Mouse (Mus musculus): ENCODE data around the gene Tspoap1. TPM values are rescaled to one million over a fixed set of nuclear protein-coding genes. Genes with fewer than 3 reads are reported as not detected.

Tspoap1 gene
- polyA plus RNA-seq, 1 experiment: 50.9 TPM

DNA sequence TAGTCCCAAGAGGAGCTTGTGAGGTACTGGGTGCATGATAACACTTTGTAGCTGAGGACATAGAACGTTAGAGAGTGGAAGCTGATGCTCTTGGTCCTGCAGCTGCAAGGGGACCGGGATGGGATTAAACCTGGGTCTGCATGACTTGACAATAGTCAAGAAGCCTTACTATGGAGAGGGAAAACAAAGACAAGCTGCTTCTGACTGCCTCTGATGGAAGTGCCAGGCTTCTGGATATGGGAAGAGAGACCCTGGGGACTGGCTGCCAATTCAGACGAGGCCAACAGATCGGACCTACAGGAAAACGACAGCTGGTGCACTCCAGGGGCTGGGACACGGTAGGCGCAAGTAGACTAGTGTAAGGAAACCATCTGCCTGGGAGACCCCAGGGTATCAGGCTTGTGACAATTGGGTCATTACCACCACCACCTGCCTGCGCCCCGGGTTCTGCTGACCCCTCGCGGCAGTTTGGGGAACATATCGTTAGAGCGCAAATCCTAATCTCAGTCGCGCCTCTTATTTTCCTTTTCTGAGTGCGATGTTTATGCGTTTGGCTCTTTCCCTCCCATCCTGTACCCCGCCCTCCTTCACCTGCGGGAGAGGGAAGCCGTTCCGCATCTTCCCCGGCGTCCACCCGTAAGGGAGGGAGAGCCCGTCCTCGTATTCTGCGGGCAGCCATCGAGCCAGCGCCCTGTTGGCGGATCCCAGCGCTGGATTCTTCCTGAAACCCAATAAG lies 56.5 kb downstream of the Tspoap1 start:
- WGBS: 5% methylated on average over 31 of the region's 31 CpGs
- TF ChIP-seq POLR2A (IDR thresholded peaks at IDR 0.05; ENCODE audit: borderline replicate concordance, control insufficient read depth, low read depth, low read length) (no peak), CTCF (IDR thresholded peaks at IDR 0.05; ENCODE audit: control insufficient read depth, insufficient read depth, low read length) (peak; percentile 78)
- no peak overlapping the region for H3K4me3 ChIP-seq (replicated peaks; ENCODE audit: control insufficient read depth, low read depth, low read length)
- H3K27ac ChIP-seq (ENCODE audit: control insufficient read depth, insufficient read depth, low read depth, low read length, poor library complexity): no peak overlapping the region
- H3K4me1 ChIP-seq (ENCODE audit: control insufficient read depth, insufficient read depth, low read length): no peaks in the 10 kb centered on the region

DNA sequence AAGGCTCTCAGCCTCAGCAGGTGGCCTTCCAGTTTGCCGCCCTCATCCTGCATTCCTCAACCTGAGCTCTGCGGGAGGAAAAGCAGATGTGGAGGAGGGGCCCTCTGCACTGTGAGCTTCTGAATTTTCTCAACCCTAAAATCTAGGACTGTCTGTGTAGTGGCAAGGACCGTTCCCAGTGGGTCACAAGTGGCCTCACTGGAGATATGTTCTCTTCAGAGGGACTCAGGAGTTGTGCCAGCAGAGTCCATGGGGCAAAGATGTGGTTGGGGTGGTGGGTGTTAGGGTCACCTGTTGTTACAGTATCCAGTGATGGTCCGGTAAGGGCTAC lies 57.1 kb downstream of the Tspoap1 start:
- WGBS: 31% methylated on average over 4 of the region's 4 CpGs
- TF ChIP-seq POLR2A (IDR thresholded peaks at IDR 0.05; ENCODE audit: borderline replicate concordance, control insufficient read depth, low read depth, low read length): no peak
- TF ChIP-seq CTCF (IDR thresholded peaks at IDR 0.05; ENCODE audit: control insufficient read depth, insufficient read depth, low read length): no peak
- H3K4me3 ChIP-seq (replicated peaks; ENCODE audit: control insufficient read depth, low read depth, low read length): no peak overlapping the region
- H3K27ac ChIP-seq (ENCODE audit: control insufficient read depth, insufficient read depth, low read depth, low read length, poor library complexity): no peak overlapping the region
- H3K4me1 ChIP-seq (ENCODE audit: control insufficient read depth, insufficient read depth, low read length): no peaks in the 10 kb centered on the region

DNA sequence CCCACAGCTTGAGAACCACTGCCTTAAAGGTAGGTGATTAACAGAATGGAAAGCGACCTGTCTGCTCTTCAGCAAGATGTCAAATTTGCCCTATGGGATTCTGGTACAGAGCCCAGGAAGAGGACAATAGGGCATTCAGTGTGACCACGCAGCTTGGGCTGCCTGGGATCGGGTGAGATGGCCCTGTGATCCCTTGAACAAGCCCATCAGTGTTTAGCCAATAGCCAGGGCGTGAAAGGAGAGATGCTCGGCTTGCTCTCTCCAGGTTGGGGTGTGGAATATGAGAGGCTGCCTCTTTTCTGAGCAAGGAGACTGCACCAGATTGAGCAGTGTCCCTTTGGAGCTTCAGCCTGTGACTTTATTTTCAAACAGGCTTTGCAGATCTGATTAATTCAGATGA lies 61.2 kb downstream of the Tspoap1 start:
- Histone ChIP-seq H3K4me1 (ENCODE audit: control insufficient read depth, insufficient read depth, low read length) (no peaks in the 10 kb centered on the region), H3K4me3 (replicated peaks; ENCODE audit: control insufficient read depth, low read depth, low read length) (no peak overlapping the region), H3K27ac (ENCODE audit: control insufficient read depth, insufficient read depth, low read depth, low read length, poor library complexity) (no peak overlapping the region)
- 71% methylated on average over 5 of the region's 5 CpGs for WGBS
- TF ChIP-seq POLR2A (IDR thresholded peaks at IDR 0.05; ENCODE audit: borderline replicate concordance, control insufficient read depth, low read depth, low read length): no peak
- TF ChIP-seq CTCF (IDR thresholded peaks at IDR 0.05; ENCODE audit: control insufficient read depth, insufficient read depth, low read length): no peak

DNA sequence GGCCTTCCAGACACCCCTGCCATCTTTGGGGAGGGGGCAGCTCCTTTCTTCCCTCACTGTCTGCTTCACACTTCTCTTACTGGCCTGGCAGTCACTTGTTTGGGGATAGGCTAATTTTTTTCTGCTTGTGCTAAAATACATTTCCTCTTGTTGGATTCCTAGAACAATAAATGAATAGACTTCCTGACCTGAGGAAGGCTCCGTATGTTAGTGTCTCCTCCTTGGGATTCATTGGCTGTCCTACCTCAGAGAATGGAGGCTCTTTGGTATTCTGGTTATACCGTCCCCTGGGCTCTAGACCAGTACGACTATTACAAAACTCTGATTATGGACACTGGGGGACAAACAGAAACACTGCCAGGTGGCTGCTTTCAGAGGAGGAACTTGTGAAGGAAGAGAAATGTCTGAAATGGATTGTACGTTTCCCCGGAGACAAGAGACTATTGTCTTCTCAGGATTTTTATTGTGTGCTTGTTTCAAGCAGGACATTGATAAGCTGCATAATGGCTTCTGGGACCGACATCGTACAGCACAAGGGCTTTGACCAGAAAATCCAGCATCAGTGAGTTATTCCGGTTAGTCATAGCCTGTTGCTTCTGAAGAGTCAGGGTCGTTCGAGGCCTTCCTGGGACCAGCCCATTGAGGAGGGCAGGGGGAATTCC lies 68.0 kb downstream of the Tspoap1 start, which contains the start of gene Lpo:
TSS of gene Lpo (minus strand) at position 51 of the 662 bp plus-strand sequence.
- no peak within 1 kb of the TSS for H3K4me3 ChIP-seq (replicated peaks; ENCODE audit: control insufficient read depth, low read depth, low read length)
- H3K27ac ChIP-seq (ENCODE audit: control insufficient read depth, insufficient read depth, low read depth, low read length, poor library complexity): no peak within 1 kb of the TSS
- no peak for TF ChIP-seq CTCF (IDR thresholded peaks at IDR 0.05; ENCODE audit: control insufficient read depth, insufficient read depth, low read length)
- TF ChIP-seq POLR2A (IDR thresholded peaks at IDR 0.05; ENCODE audit: borderline replicate concordance, control insufficient read depth, low read depth, low read length): no peak
- H3K4me1 ChIP-seq (ENCODE audit: control insufficient read depth, insufficient read depth, low read length): no peaks in the 10 kb centered on the region
- whole genome bisulfite sequencing: 54% methylated on average over 10 of the region's 10 CpGs

Other genes starting within 250 kb of the Tspoap1 start
- not detected in 2 replicates for gene Gm11492, start 193.9 kb upstream of the Tspoap1 start, polyA plus RNA-seq (2011; ENCODE audit: insufficient read depth, insufficient read length, low replicate concordance, missing spikeins)
- gene Sept4, start 191.6 kb upstream of the Tspoap1 start, polyA plus RNA-seq (2011; ENCODE audit: insufficient read depth, insufficient read length, low replicate concordance, missing spikeins): 17.5 and 35.6 TPM in 2 replicates
- 8.7 and 9.0 TPM in 2 replicates for gene Mtmr4, start 168.4 kb upstream of the Tspoap1 start, polyA plus RNA-seq (2011; ENCODE audit: insufficient read depth, insufficient read length, low replicate concordance, missing spikeins)
- not detected in 2 replicates for gene Hsf5, start 143.4 kb upstream of the Tspoap1 start, polyA plus RNA-seq (2011; ENCODE audit: insufficient read depth, insufficient read length, low replicate concordance, missing spikeins)
- 0.97 and 3.9 TPM in 2 replicates for gene Rnf43, start 97.8 kb upstream of the Tspoap1 start, polyA plus RNA-seq (2011; ENCODE audit: insufficient read depth, insufficient read length, low replicate concordance, missing spikeins)
- 38.9 and 127 TPM in 2 replicates for gene Supt4a, start 23.0 kb upstream of the Tspoap1 start, polyA plus RNA-seq (2011; ENCODE audit: insufficient read depth, insufficient read length, low replicate concordance, missing spikeins)
- 330 and 630 TPM in 2 replicates for gene Mpo, start 33.0 kb downstream of the Tspoap1 start, polyA plus RNA-seq (2011; ENCODE audit: insufficient read depth, insufficient read length, low replicate concordance, missing spikeins)
- gene Lpo, start 67.7 kb downstream of the Tspoap1 start, polyA plus RNA-seq (2011; ENCODE audit: insufficient read depth, insufficient read length, low replicate concordance, missing spikeins): not detected in 2 replicates
- gene Mks1, start 92.7 kb downstream of the Tspoap1 start, polyA plus RNA-seq (2011; ENCODE audit: insufficient read depth, insufficient read length, low replicate concordance, missing spikeins): 3.9 and 10.2 TPM in 2 replicates
- gene Epx, start 115.0 kb downstream of the Tspoap1 start, polyA plus RNA-seq (2011; ENCODE audit: insufficient read depth, insufficient read length, low replicate concordance, missing spikeins): 1.6 and 8.2 TPM in 2 replicates
- gene Olfr462, start 131.7 kb downstream of the Tspoap1 start, polyA plus RNA-seq (2011; ENCODE audit: insufficient read depth, insufficient read length, low replicate concordance, missing spikeins): not detected in 2 replicates
- gene Olfr463, start 136.8 kb downstream of the Tspoap1 start, polyA plus RNA-seq (2011; ENCODE audit: insufficient read depth, insufficient read length, low replicate concordance, missing spikeins): not detected in 2 replicates
- gene Olfr464, start 160.4 kb downstream of the Tspoap1 start, polyA plus RNA-seq (2011; ENCODE audit: insufficient read depth, insufficient read length, low replicate concordance, missing spikeins): not detected in 2 replicates
- gene Dynll2, start 227.0 kb downstream of the Tspoap1 start, polyA plus RNA-seq (2011; ENCODE audit: insufficient read depth, insufficient read length, low replicate concordance, missing spikeins): 50.1 and 63.0 TPM in 2 replicates

Measured in bone marrow, adult 2 months (tissue).